Mouse (Mus musculus) olfactory bulb, adult 2 months (tissue): ENCODE measurements at regions not wholly inside any gene's neighbourhood (a gene's known extent, or its start where the extent isn't known, plus 50 kb on each side); places are given as distances from the start of the nearest gene placed in this dataset.

Source experiments
- H3K27ac ChIP-seq: fragments of 200-500 bp; 2 replicates; pipeline ENCODE4 v1.5.1; 2012; ENCODE audit warnings: low read depth, low read length; ENCODE audit not compliant: insufficient read depth
- H3K4me1 ChIP-seq: fragments of 200-500 bp; 2 replicates; pipeline ENCODE4 v1.6.1; 2012; ENCODE audit warnings: low read length; ENCODE audit not compliant: control insufficient read depth, insufficient read depth
- H3K4me3 ChIP-seq: fragments of 200-500 bp; 2 replicates; pipeline ENCODE4 v1.5.1; 2012; ENCODE audit warnings: mild to moderate bottlenecking, low read depth, low read length, moderate library complexity; ENCODE audit not compliant: insufficient read depth
- CTCF ChIP-seq: fragments of 200-500 bp; IDR thresholded peaks from 2 replicates; pipeline ENCODE4 v1.5.1; 2012; ENCODE audit warnings: low read depth, mild to moderate bottlenecking, low read length, moderate library complexity; ENCODE audit not compliant: insufficient read depth
- POLR2A ChIP-seq: fragments of 200-500 bp; IDR thresholded peaks from 2 replicates; pipeline ENCODE4 v1.6.1; 2012; ENCODE audit warnings: mild to moderate bottlenecking, low read depth, low read length, moderate library complexity; ENCODE audit not compliant: insufficient read depth
- WGBS: fragments of 180-500 bp; shearing (Covaris S2); methylation state at CpG from one replicate; pipeline ENCODE4 v1.1.7; 2018; 5-methylcytosine and 5-hydroxymethylcytosine counted together

GRCm38 (mm10) chr14:120102010-120102748, 59.9 kb upstream of the Oxgr1 start:
- TF ChIP-seq POLR2A (no peak), CTCF (no peak)
- Histone ChIP-seq H3K4me1 (no peaks in the 10 kb centered on the region), H3K27ac (no peak overlapping the region; the same call in 1 of the 2 replicates), H3K4me3 (no peak overlapping the region)
- 57% methylated on average over 7 of the region's 7 CpGs for WGBS

- no peaks in the 10 kb centered on the region for H3K4me1 ChIP-seq
- no peak overlapping the region for H3K27ac ChIP-seq
- TF ChIP-seq CTCF (no peak), POLR2A (no peak)
- WGBS: 52% methylated on average over 1 of the region's 1 CpGs
- no peak overlapping the region for H3K4me3 ChIP-seq
Observed at GRCm38 (mm10) chr14:120102749-120103142, 60.5 kb upstream of the Oxgr1 start.

DNA sequence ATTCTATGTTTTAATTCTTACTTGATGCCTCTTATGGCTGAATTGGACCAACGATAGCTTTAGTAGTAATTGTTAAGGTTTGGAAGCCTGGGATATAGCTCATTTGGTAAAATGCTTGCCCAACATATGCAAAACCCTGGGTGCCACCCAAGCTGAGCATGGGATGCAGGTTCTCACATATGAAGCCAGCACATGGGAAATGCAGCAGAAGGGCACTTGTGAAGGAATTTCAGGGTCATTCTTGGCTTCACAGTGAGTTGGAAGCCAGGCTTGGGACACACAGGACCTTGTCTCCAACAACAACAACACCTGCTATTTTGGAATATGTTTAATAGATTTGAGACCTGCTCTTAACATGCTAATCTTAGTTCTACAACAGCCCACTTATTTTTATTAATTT, 67.6 kb upstream of the Oxgr1 start:
- H3K4me1 ChIP-seq: no peaks in the 10 kb centered on the region
- H3K27ac ChIP-seq: no peak overlapping the region
- 89% methylated on average over 1 of the region's 1 CpGs for WGBS
- H3K4me3 ChIP-seq: no peak overlapping the region
- TF ChIP-seq POLR2A (no peak), CTCF (no peak)

DNA sequence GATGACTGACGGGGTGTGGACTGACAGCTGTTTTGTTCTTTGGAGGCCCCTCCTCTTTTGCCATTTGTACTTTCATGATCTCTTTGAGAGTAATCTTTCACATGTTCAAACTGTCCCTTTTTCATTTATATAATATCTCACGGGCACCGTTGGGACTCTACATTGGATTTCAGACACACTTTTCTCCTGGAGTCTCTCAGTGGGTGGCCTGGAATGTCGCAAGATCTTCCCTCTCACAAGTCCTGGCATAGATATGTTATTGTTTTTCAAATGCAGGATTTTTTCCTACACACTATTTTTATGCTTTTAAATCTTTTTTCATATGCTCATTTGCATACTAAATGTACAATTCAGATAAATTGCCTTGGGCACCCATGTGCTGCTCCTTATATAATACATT, 71.1 kb upstream of the Oxgr1 start:
- WGBS: 85% methylated on average over 4 of the region's 4 CpGs
- no peak for TF ChIP-seq CTCF
- no peak for TF ChIP-seq POLR2A

GRCm38 (mm10) chr14:120118582-120118981, 76.3 kb upstream of the Oxgr1 start:
- Histone ChIP-seq H3K4me1 (no peaks in the 10 kb centered on the region; the same call in 1 of the 2 replicates), H3K27ac (no peak overlapping the region), H3K4me3 (no peak overlapping the region)
- 96% methylated on average over 7 of the region's 7 CpGs for WGBS
- TF ChIP-seq POLR2A (no peak), CTCF (no peak)

More for the DNA sequence above, 71.1 kb upstream of the Oxgr1 start:
- Histone ChIP-seq H3K27ac (no peak overlapping the region), H3K4me1 (no peaks in the 10 kb centered on the region), H3K4me3 (no peak overlapping the region)

- no peaks in the 10 kb centered on the region; the same call in 1 of the 2 replicates for H3K4me1 ChIP-seq
- no peak overlapping the region for H3K27ac ChIP-seq
- TF ChIP-seq CTCF (no peak), POLR2A (no peak)
- H3K4me3 ChIP-seq: no peak overlapping the region
- 93% methylated on average over 5 of the region's 5 CpGs for WGBS
Observed at GRCm38 (mm10) chr14:120119094-120119501, 76.9 kb upstream of the Oxgr1 start.

DNA sequence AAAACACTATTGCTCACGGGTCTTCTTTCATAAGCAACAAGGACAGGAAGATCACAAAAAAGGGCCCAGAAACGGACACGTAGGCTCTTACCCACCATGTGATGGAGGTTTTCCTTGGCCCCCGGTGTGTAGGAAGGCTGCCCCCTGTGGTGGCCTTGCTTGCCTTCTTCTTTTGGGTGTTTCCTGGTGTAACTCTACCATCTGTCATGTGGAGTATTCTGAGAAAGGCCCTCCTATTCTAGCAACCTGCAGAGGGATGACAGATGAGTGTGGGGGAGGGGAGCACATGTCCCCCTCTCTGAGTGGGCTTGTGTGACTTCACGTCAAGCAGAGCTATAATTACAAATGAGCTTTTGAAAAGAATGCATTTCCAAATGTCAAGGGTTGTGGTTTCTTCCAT, 77.3 kb upstream of the Oxgr1 start:
- H3K4me3 ChIP-seq: no peak overlapping the region
- TF ChIP-seq CTCF (no peak), POLR2A (no peak)
- no peaks in the 10 kb centered on the region; the same call in 1 of the 2 replicates for H3K4me1 ChIP-seq
- H3K27ac ChIP-seq: no peak overlapping the region
- WGBS: 73% methylated on average over 5 of the region's 5 CpGs

DNA sequence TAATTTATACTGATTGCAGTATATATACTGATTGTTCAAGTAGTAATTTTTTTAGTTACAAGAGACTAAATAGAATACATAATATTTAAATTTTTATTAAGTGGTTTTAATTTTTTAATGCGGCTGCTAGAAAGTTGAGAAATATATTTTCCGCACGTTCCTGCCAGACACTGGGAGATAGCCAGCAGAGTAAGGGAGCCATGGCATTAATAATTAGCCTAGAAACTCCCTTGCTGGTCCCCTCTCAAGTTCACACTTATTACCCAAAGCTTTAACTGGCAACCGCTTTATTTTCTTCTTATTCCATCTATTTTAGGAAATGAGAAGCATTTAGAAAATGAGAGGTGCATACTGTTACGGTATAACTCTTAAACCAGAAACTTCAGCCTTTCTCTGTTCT, 78.0 kb upstream of the Oxgr1 start:
- TF ChIP-seq POLR2A (no peak), CTCF (no peak)
- Histone ChIP-seq H3K27ac (no peak overlapping the region), H3K4me1 (no peaks in the 10 kb centered on the region; the same call in 1 of the 2 replicates), H3K4me3 (no peak overlapping the region)
- WGBS: 82% methylated on average over 5 of the region's 5 CpGs

DNA sequence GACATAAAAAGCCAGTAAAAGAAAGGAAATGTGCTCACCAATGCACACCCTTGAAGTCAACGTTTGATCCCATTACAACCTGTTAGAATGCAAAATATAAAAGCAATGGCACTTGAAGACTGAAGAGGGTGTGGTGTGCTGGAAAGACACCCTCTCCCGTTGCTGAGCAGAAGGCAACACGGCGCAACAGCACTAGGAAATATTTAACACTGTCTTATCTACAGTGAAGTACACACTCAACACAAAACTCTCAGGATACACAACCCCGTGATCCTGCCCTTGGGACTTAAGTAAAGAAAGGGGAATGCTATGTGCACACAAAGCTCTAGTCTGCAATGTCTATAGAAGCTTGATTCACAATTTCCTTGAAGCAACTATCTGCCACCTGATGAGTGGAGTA, 83.1 kb upstream of the Oxgr1 start:
- 88% methylated on average over 5 of the region's 5 CpGs for WGBS
- TF ChIP-seq CTCF: no peak
- no peak for TF ChIP-seq POLR2A
- Histone ChIP-seq H3K4me1 (no peaks in the 10 kb centered on the region), H3K4me3 (no peak overlapping the region), H3K27ac (no peak overlapping the region)
